Mouse (Mus musculus) heart, embryonic 14.5 days (tissue): ENCODE data around the gene Exoc6b. TPM values are rescaled to one million over a fixed set of nuclear protein-coding genes. Genes with fewer than 3 reads are reported as not detected.

Source experiments
- ATAC-seq: fragments of 200-750 bp; cut with Nextera tagmentation; 2 replicates; pipeline ENCODE4 v1.8.0; 2017; ENCODE audit warnings: low read depth, moderate TSS enrichment; ENCODE audit not compliant: insufficient number of reproducible peaks, insufficient read depth, low FRiP score
- H3K27ac ChIP-seq, 2 experiments: fragments of 200-500 bp in 1 of 2; fragments of 300-500 bp in 1 of 2; sonication (generic) in 1 of 2; replicated peaks in 1 of 2; 2 replicates each; pipeline ENCODE4 v1.5.1; 2012 to 2014; ENCODE audit warnings: low read depth in 2 of 2, low read length in 2 of 2, control low read depth in 1 of 2, mild to moderate bottlenecking in 1 of 2, mixed read lengths in 1 of 2; ENCODE audit not compliant: control insufficient read depth in 1 of 2, insufficient read depth in 1 of 2
- H3K27me3 ChIP-seq: fragments of 300-500 bp; sonication (generic); 2 replicates; pipeline ENCODE4 v1.6.1; 2014; ENCODE audit warnings: mild to moderate bottlenecking, low read length, control low read depth; ENCODE audit not compliant: control insufficient read depth, insufficient read depth
- H3K36me3 ChIP-seq: fragments of 300-500 bp; sonication (generic); 2 replicates; pipeline ENCODE4 v1.6.1; 2014; ENCODE audit warnings: mild to moderate bottlenecking, control low read depth, low read length, mixed read lengths; ENCODE audit not compliant: control insufficient read depth, insufficient read depth
- H3K4me1 ChIP-seq, 2 experiments: fragments of 200-500 bp in 1 of 2; fragments of 300-500 bp in 1 of 2; sonication (generic) in 1 of 2; 2 replicates each; pipeline ENCODE4 v1.6.1; 2012 to 2014; ENCODE audit warnings: low read length in 2 of 2, control low read depth in 1 of 2, mixed read lengths in 1 of 2; ENCODE audit not compliant: control insufficient read depth in 2 of 2, insufficient read depth in 2 of 2
- H3K4me2 ChIP-seq: fragments of 300-500 bp; sonication (generic); 2 replicates; pipeline ENCODE4 v1.6.1; 2014; ENCODE audit warnings: mild to moderate bottlenecking, low read length
- H3K4me3 ChIP-seq, 2 experiments: fragments of 200-500 bp in 1 of 2; fragments of 300-500 bp in 1 of 2; sonication (generic) in 1 of 2; 2 replicates each; pipeline ENCODE4 v1.5.1; 2012 to 2014; ENCODE audit warnings: low read length in 2 of 2, mild to moderate bottlenecking in 2 of 2, control low read depth in 1 of 2, low read depth in 1 of 2, moderate library complexity in 1 of 2; ENCODE audit not compliant: control insufficient read depth in 1 of 2, insufficient read depth in 1 of 2
- H3K9ac ChIP-seq: fragments of 300-500 bp; sonication (generic); 2 replicates; pipeline ENCODE4 v1.6.1; 2014; ENCODE audit warnings: mild to moderate bottlenecking, low read length
- H3K9me3 ChIP-seq: fragments of 300-500 bp; sonication (generic); 2 replicates; pipeline ENCODE4 v1.6.1; 2016; ENCODE audit warnings: low read length, control low read depth; ENCODE audit not compliant: control insufficient read depth
- WGBS: fragments of 180-500 bp; shearing (Covaris S2); extraction: QIAGEN DNeasy Blood & Tissue Kit; methylation state at CpG from one replicate; pipeline ENCODE4 v1.1.7; 2014; 5-methylcytosine and 5-hydroxymethylcytosine counted together
- polyA plus RNA-seq: library from polyadenylated mRNA; unstranded; fragments of >200 nt; fragmentation: Nextera tagmentation; extraction: Ambion mirVana; gene quantifications from 2 replicates; pipeline ENCODE4 v1.2.1, GENCODE M21; 2014

Exoc6b gene
- polyA plus RNA-seq, 1 experiment from 2014 or later: 21.2 TPM

DNA sequence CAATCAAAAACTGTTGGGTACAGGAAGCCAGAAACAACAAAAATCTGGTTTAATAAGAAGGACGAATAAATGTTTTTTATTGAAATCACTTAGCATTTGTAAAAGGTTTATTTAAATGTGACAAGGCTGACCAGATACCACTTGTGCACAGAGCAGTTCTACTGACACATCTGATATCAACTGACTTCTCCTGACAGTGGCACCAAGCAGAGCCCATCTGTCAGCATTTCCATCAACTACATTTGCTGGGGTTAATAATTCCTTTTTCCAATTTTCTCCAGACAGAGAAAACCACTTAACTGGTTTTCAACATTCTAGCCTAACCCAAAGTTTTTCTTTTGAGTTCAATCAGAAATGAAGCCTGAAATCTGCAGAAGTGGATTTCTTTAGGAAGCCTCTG is 100.8 kb downstream of the Exoc6b start:
- no peaks in the 10 kb centered on the region for H3K27me3 ChIP-seq
- no peak overlapping the region for H3K27ac ChIP-seq
- no peak overlapping the region for H3K9ac ChIP-seq
- no peak overlapping the region for H3K4me2 ChIP-seq
- H3K4me3 ChIP-seq: no peak overlapping the region
- no peaks in the 10 kb centered on the region for H3K9me3 ChIP-seq
- 74% methylated on average over 1 of the region's 1 CpGs for WGBS
- H3K4me1 ChIP-seq: no peaks in the 10 kb centered on the region
- no peak for ATAC-seq
- no peaks in the 10 kb centered on the region for H3K36me3 ChIP-seq

DNA sequence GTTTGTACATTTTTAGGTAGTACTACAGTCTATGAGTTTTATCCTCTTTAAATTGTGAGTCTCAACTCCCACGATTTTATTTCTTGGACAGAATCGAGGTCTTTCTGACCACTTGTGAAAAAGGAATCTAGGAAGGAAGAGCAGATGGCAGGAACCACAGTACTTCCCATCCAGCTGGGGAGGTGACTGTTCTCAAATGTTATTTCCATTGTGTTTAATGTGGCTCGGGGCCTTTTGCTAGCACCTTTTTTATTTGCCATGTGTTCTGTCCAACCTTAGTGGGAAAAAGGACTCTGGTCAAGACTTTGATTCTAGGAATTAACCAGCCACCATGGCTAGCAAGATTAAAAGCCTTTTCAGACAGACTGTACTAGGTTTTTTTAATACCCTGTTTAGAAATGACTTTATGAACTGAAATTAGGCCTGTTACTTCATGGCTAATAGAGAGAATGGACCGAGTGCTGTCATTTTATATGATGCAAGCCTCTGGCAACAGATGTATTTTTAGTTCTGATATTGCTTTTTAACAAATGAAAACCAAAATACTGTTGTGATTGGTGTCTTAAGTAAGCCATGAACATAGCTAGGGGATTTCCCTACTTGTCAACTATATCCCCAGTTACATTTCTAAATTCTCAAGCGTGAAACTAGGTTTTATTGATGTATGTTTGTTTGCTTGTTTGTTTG is 104.4 kb downstream of the Exoc6b start:
- Histone ChIP-seq H3K27me3 (no peaks in the 10 kb centered on the region), H3K9ac (no peak overlapping the region), H3K4me3 (no peak overlapping the region), H3K4me2 (no peak overlapping the region), H3K4me1 (peaks cover 2 to 5% of the 10 kb centered on the region in 2 experiments; a peak in 3 of 4 replicates), H3K9me3 (no peaks in the 10 kb centered on the region), H3K36me3 (no peaks in the 10 kb centered on the region), H3K27ac (no peak overlapping the region)
- ATAC-seq: no peak
- 82% methylated on average over 5 of the region's 5 CpGs for WGBS

DNA sequence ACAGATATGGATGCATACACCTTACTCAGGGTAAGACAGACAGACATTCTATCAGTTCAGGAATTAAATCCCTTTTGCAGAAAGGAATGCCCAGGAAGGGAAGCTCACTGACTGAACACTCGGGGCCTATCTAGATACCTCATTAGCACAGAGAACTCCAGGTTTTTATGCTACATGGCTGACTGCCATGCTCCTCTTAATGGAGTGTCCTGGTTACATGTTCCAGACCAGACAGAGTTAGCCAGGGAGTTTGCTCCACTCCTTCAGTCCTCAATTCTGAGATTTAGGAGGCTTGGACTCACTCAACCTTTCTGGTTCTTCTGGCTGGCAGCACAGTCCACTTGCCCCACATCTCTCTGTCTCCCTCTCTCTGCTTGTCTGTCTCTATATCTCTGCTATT is 106.3 kb downstream of the Exoc6b start:
- ATAC-seq: no peak
- no peak overlapping the region for H3K9ac ChIP-seq
- H3K27me3 ChIP-seq: no peaks in the 10 kb centered on the region
- no peaks in the 10 kb centered on the region for H3K36me3 ChIP-seq
- 36% methylated on average over 1 of the region's 1 CpGs for WGBS
- no peaks in the 10 kb centered on the region for H3K9me3 ChIP-seq
- no peak overlapping the region for H3K27ac ChIP-seq
- peaks cover 2 to 5% of the 10 kb centered on the region in 2 experiments; a peak in 3 of 4 replicates for H3K4me1 ChIP-seq
- H3K4me3 ChIP-seq: no peak overlapping the region
- H3K4me2 ChIP-seq: no peak overlapping the region

DNA sequence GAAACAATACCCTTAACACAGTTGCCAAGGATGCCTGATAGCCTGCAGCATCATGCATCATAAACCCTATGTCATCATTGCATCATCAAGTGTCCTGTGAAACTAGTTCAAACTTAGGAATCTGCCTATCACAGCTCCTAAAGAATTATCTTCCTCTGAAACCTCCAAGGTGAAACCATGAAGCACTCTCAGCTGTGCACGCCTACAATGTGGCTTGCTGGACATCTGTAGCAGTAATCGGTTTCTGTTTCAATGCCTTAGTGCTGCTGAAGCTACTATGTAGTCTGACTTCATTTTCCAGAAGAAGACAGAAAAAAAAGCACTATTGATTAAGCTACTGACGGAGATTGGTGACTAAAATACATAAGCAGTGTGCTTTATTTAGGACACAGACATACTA is 107.5 kb downstream of the Exoc6b start:
- no peak overlapping the region for H3K4me2 ChIP-seq
- H3K9ac ChIP-seq: no peak overlapping the region
- ATAC-seq: no peak
- no peaks in the 10 kb centered on the region for H3K36me3 ChIP-seq
- H3K27ac ChIP-seq: no peak overlapping the region
- WGBS: 82% methylated on average over 3 of the region's 3 CpGs
- no peaks in the 10 kb centered on the region for H3K27me3 ChIP-seq
- peaks cover 2 to 5% of the 10 kb centered on the region in 2 experiments; a peak in 3 of 4 replicates for H3K4me1 ChIP-seq
- H3K4me3 ChIP-seq: no peak overlapping the region
- no peaks in the 10 kb centered on the region for H3K9me3 ChIP-seq

DNA sequence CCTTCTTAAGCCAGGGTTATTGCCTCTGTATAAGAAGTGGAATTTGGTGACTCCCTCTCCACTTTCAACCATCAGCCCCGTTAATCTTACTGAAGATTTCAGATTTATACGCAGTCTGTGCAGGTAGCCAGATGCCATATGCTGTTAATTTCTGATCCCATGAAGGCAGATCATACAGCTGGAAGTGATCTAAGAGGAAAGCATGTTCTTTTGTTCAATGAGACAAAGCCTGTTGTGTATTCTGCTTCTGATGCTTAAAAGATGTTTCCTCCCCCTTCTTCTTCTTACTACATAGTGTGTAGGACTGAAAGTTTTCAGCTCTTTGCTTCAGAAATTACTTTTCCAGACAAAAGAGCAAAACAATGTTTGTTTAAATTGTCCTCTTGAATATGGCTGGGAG is 109.8 kb downstream of the Exoc6b start:
- peaks cover 2 to 5% of the 10 kb centered on the region in 2 experiments; a peak in 3 of 4 replicates for H3K4me1 ChIP-seq
- no peaks in the 10 kb centered on the region for H3K36me3 ChIP-seq
- H3K9ac ChIP-seq: no peak overlapping the region
- H3K27ac ChIP-seq: no peak overlapping the region
- 88% methylated on average over 2 of the region's 2 CpGs for WGBS
- no peak overlapping the region for H3K4me3 ChIP-seq
- ATAC-seq: no peak
- no peaks in the 10 kb centered on the region for H3K27me3 ChIP-seq
- no peak overlapping the region for H3K4me2 ChIP-seq
- no peaks in the 10 kb centered on the region for H3K9me3 ChIP-seq

DNA sequence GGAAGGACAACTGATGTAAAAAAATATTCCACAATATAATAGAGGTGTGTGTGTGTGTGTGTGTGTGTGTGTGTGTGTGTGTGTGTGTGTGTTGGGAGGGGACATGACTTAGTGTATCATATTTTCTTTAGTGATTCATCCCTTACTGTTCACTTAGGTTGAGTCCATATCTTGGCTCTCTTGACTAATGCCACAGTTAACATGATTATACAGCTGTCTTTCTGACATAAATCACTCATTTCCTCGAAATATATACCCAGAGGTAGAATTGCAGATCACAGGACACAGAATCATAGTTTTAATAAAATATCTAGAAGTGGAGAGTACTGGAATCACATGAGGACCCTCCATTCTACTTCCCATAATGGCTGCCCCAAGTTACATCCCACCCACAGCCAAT is 117.7 kb downstream of the Exoc6b start:
- H3K4me2 ChIP-seq: no peak overlapping the region
- no peak for ATAC-seq

DNA sequence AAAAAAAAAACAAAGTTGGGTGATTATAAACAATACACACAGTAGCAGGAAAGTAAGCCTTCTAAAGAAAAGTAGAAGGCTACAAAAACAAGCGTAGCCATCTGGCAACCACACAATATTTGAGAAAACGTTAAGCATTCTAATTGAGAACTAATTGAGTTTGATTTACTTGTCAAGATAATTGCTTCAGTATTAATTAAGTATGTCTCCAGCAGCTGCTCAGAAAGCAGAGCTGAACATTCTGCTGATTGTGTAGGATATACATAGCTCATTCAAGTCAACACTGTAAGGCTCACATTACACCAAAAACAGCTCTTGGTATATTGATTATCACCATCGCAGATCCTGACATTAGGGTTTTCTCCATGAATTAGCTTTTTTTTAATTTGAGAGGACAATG is 122.7 kb downstream of the Exoc6b start:
- no peaks in the 10 kb centered on the region for H3K27me3 ChIP-seq
- H3K27ac ChIP-seq: no peak overlapping the region
- no peaks in the 10 kb centered on the region; a peak in 3 of 4 replicates for H3K4me1 ChIP-seq
- H3K36me3 ChIP-seq: no peaks in the 10 kb centered on the region
- no peaks in the 10 kb centered on the region for H3K9me3 ChIP-seq
- no peak overlapping the region for H3K4me2 ChIP-seq
- no peak overlapping the region for H3K9ac ChIP-seq
- no peak for ATAC-seq
- H3K4me3 ChIP-seq: no peak overlapping the region
- WGBS: 77% methylated on average over 3 of the region's 3 CpGs

More for the DNA sequence above, 117.7 kb downstream of the Exoc6b start:
- no peak overlapping the region for H3K9ac ChIP-seq
- 73% methylated on average over 1 of the region's 1 CpGs for WGBS
- H3K27ac ChIP-seq: no peak overlapping the region
- H3K36me3 ChIP-seq: no peaks in the 10 kb centered on the region
- no peak overlapping the region for H3K4me3 ChIP-seq
- no peaks in the 10 kb centered on the region for H3K9me3 ChIP-seq
- no peaks in the 10 kb centered on the region for H3K27me3 ChIP-seq
- H3K4me1 ChIP-seq: no peaks in the 10 kb centered on the region

DNA sequence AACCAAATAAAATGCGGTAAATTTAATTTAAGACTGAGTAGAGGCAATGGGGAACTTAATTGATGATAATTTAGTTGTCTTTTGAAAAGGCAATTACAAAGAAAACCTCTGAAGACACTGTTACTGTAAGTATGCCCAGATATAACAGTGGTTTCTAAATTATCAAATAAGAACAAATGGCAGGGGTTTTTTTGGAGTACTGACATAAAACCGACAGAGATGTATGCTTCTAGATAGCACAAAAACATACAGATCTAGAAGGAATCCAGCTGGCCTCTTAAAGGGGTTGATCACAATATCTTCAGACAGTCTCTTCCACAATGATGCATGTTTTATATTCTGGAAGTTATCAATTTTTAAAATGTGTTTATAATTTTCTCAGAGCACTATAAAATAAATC is 123.2 kb downstream of the Exoc6b start:
- H3K4me1 ChIP-seq: no peaks in the 10 kb centered on the region; a peak in 3 of 4 replicates
- no peak overlapping the region for H3K27ac ChIP-seq
- H3K27me3 ChIP-seq: no peaks in the 10 kb centered on the region
- no peak for ATAC-seq
- no peak overlapping the region for H3K9ac ChIP-seq
- WGBS: 68% methylated on average over 2 of the region's 2 CpGs
- no peaks in the 10 kb centered on the region for H3K36me3 ChIP-seq
- H3K4me2 ChIP-seq: no peak overlapping the region
- no peak overlapping the region for H3K4me3 ChIP-seq
- H3K9me3 ChIP-seq: no peaks in the 10 kb centered on the region
